Mouse (Mus musculus): ENCODE data around the gene Bdh1.
"Not testable (repeated sequence)": the region's sequence is repeated elsewhere in the genome, so short reads cannot be mapped to it uniquely, and the experiment has no call there.

DNA sequence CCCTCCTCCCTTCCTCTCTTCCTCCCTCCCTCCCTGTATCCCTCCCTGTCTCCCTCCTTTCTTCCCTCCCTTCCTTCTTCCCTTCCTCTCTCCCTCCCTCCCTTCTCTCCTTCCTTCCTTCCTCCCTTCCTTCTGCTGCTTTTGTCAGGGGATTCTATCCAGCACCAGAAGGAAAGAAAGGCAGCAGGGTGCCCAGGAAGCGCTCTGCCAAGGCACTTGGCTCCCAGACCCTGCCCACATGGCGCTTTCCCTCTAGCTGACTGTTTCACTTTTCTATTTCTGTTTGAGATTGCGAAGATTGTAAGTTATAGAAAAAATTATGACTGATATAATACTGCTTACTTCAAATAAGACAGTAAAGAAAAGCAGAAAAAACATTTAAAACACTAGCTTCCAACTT, 49.8 kb upstream of the Bdh1 start:
- TF ChIP-seq CTCF (conservative IDR thresholded peaks at IDR 0.05; ENCODE audit: insufficient read depth, insufficient read length, low read depth, low read length); POLR2A (IDR thresholded peaks at IDR 0.05; ENCODE audit: low read depth, low read length): not testable (repeated sequence)

Data from kidney, adult 2 months (tissue).